ENCODE assay signal across 13 mouse cellular contexts in genomic region chr7:27881721-27882120, GRCm38 (mm10).
"Had no signal": no experiment of that assay in that cellular context is flagged by ENCODE, and none has a peak within 500 bp of the region (broad histone marks: within the 10 kb centered on the region; RNA-seq: fewer than 3 reads in every experiment).

No protein-coding gene starts in this region.

- DNase-seq: kidney, adult 9 months; kidney, postnatal 10 days; kidney, postnatal 4 days; left cerebral cortex, postnatal 4 days; lung, embryonic 14.5 days; right cerebral cortex, postnatal 14 days; thymus, adult 2 months; thymus, postnatal 36 days had no signal

- ATAC-seq: midbrain, embryonic 13.5 days had no signal

- H3K9me3 ChIP-seq: limb, embryonic 13.5 days; stomach, embryonic 15.5 days had no signal

- H3K4me3 ChIP-seq: layer of hippocampus, adult 2 months; limb, embryonic 13.5 days; midbrain, embryonic 13.5 days; stomach, embryonic 15.5 days had no signal

- H3K4me1 ChIP-seq: limb, embryonic 13.5 days; midbrain, embryonic 13.5 days; stomach, embryonic 15.5 days had no signal

- H3K4me2 ChIP-seq: limb, embryonic 13.5 days; lung, embryonic 14.5 days; midbrain, embryonic 13.5 days; stomach, embryonic 15.5 days had no signal

- H3K27me3 ChIP-seq: limb, embryonic 13.5 days; midbrain, embryonic 13.5 days; stomach, embryonic 15.5 days had no signal

- H3K27ac ChIP-seq: layer of hippocampus, adult 2 months; limb, embryonic 13.5 days; liver, embryonic 14.5 days; midbrain, embryonic 13.5 days; stomach, embryonic 15.5 days had no signal

- H3K9ac ChIP-seq: limb, embryonic 13.5 days; liver, embryonic 14.5 days; lung, embryonic 14.5 days; midbrain, embryonic 13.5 days; stomach, embryonic 15.5 days had no signal
